Mouse (Mus musculus): ENCODE results near the gene Gm28035.

Gene Gm28035

DNA sequence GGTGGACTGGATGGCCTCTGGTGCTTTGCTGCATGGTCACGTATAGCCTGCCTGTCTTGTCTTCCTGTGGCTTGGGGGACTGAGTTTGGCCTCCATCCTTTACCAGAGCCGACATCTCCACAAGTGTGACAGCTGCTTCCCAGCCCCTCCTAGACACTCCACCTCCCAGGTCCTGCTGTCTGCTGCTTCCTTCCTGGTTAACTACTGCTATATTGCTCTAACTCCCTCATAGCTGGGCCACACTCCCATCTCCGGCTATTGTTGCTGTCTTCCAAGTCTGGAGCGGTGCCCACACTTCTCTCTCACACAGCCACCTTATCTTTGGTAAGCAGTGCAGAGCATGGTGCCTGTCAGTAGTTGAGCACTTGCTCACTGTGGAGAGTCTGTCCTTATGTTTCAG lies 590 bp upstream of the Gm28035 start:
- peak; percentile 39 for DNase-seq

DNA sequence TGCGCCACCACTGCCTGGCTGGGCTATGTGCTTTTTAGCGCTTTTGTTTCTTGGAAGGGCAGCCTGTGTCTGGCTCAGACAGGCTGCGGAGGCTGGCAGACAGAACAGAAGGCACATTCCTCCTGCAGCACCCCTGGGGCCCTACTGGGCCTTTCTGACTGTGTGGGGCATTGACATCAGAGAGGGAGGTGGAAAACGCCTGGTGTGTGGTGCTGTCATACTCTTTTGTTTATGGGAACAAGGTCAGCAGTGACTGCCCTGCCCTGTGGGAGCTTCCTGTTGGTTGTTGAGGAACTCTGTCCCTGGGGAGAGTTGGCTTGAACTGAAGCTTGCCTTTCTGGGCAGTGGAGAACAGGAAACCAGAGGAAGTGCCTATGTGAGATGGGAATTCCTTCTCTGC lies 2.1 kb downstream of the Gm28035 start:
- peak; percentile 82 for DNase-seq

DNA sequence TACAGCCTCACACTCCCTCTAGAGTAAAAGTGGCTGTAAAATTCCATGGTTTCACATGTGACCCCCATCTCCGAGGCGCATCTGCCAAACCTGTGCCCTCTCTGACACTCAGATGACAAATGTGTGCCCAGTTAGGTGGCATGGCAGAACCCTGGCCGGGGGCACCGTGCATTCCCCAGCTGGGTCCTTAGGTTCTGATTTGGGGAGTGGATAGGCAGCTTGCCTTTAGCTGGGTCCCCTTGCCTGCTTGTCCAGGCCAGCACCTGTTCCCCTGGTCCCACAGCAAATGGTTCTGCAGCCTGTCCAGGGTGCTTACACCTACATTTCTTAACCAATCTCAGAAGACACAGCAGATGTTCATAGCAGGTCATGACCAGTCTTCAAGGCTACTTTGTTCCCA lies 3.0 kb downstream of the Gm28035 start:
- DNase-seq: peak; percentile 25

DNA sequence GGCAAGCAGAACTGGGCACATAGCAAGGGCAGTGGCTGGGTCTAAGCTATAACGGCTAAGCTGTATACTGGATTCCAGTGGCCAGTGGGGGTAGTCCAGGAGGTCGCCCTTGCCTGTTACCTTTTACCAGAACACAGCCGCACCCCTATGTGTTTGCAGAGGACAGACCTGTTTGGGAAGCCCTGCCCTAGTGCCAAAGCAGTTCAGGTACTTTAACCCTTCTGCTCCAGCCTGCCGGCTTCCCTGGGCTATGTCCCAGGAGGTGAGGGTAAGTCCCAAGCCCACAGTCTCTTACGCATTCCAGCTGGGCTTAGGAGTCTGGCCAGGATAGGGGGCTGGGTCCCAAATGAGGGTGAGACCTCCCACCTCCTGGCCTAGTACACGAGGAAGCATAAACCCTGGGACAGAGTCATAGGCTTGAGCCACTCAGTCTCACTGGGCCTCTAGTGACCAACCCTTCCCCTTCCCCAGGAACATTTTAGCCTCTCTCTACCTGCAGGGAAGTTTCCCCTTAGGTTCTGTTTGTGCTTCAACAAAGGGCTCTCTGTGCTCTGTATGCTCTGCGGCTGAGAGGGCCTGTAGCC lies 4.3 kb downstream of the Gm28035 start:
- DNase-seq: peak; percentile 27

DNA sequence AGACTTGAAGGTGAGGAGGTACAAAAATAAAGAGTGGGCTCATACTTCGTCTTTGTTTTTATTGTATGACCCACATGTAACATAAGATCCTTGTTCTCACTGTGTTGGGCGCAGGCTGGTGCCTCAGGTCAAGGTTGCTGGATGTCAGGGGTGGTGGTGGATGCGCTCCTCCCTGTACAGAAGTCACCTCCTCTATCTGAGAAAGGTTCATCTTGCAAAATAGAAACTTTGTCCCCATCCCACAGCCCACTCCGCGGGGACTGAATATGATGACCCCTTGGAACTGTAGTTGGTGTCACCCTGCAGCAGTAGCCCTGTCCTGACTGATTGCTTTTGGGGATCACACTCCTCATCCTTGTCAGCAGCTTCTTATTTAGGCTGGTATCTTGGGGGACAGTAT lies 6.7 kb downstream of the Gm28035 start:
- DNase-seq: no peak

DNA sequence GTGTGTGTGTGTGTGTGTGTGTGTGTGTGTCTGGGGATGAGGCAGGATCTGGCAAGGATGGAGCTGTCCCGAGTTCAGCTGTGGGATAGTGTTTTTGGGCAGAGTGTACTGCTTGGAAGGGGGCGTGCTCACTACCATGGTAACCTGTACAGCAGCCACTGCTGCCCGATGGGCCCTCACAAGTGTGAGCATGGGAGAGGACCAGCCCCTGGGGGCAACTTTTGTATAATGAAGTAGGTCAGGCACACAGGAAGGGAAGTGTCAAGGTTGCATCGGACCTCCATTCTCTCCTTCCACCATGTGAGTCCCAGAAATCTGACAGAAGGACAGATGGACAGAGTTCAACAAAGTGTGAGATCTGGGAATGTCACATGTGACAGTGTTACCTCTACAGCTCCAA lies 7.3 kb downstream of the Gm28035 start:
- no peak for DNase-seq

DNA sequence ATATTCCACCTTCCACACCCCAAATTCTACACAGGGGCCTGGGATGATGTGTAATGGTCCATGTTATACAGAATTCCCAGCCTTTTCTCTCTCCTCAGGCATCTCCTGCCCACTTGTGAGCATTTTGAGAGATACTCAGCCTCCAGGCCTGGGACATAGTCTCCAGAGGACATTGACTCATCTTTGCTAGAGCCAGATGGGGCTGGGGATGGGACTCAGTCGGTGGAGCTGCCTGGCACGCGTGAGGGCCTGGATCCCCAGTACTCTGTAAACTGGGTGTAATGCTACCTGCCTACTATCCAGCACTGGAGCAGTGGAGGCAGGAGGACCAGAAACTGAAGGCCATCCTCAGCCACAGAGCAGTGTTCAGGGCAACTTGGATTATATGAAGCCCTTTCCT lies 8.8 kb downstream of the Gm28035 start:
- no peak for DNase-seq

DNA sequence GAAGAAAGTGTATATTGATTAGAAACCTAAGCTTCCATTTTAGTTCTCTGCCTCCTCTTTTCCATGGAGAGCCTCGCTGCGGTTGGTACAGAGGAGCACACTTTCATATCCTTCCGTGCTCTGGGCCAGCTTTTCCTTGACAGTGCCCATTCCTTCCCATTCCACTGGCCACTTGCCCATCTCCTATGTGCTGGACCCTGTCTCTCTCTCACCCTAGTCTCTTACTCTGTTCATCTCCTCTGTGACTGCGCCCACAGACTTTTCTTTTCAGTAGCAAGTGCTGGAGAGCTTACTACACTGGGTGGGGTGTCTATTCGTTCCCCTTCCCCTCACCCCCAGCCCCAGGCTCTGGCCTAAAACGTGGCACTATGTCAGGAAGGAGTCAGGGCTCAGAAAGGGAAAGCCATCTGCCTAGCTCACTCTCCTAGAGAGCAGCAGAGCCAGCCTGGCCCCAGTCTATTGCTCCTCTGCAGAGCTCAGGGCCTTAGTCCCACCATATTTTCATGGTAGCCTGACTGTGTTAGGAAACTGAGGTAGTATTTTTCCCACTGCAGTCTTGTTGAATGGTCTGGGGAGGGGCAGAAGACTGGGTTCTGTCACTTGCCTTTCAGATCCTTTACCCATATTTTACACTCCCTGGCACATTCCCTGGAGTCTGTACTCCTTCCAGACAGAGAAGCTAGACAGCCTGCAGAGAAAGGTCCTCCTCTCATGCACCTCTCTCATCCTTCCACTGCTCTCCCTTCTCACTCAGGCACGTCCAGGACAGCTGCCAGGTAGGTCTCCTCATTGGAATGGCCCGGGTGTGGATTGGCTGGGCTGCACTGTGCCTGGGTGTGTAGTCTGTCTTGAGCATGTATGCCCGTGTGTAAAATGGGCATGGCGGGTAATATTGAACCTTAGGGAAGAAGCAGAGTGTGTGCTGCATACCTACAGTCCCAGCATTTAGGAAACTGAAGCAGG lies 10.1 kb downstream of the Gm28035 start:
- DNase-seq: no peak

DNA sequence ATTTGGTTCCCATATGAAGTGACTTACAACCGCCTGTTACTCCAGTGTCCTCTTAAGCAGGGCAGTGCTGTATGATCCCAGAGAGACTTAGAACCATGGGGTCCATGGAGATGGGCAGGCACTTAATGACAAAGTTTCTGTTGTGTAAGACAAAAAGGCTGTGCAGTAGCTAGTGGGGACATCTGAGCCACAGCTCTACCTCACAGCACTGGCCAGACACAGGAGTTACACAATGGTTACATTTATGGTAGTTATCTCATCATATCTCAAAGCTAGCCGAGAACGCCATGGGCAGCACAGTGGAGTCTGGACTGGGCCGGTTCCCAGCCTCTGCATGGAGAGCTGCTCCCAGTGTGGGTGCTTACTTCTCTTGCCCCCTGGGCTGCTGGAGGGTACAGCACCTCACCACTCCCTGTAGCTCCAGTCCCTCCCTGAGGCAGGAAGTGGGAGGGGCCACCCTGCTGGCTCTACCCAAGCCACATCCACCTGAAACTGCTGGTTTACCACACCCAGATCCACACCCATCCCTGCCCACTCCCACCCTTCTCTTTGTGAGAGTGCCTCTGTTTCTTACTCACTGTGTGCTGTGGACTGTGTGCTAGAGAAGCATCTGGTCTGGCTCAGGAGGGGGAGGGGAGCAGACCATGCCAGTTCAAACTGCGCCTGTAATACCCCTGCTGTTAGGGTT lies 11.2 kb downstream of the Gm28035 start:
- no peak for DNase-seq

DNA sequence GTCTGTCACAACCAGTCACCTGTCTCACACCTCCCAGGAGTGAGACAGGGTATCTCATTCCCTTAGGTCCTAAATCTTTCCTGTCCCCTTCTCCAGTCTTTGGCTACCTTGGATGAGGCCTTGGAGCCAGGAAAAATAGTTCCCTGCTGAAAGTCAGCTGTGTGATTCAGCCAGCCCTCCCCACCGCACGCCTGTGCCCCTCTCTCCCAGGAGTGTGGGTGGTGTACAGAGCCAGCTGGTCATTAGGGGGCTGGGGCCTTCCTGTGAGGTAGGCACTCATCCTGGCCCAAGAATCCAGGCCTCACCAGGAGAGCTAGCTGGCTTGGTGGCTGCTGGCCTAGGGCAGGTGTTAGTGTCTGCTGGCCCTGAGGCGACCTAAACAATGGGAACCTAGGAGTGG lies 12.2 kb downstream of the Gm28035 start:
- DNase-seq: no peak

DNA sequence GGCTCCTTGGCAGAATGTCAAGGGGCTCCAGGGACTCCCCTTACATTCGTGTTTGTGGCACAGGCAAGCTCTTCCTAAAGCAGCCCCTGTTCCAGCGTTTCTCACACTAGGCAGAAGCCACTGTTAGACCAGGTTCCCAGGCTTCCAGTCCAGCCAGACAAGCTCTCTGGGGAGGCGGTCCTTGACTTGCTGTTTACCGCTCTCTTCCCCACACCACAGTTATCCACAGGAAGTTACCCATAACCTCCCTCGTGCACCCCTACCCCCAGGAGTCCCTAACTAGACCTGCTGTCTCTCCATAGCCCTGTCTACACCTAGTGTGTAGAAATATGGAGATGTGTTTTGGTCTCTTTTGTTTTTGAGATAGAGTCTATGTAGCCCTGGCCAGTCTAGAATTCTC lies 13.4 kb downstream of the Gm28035 start:
- no peak for DNase-seq

DNA sequence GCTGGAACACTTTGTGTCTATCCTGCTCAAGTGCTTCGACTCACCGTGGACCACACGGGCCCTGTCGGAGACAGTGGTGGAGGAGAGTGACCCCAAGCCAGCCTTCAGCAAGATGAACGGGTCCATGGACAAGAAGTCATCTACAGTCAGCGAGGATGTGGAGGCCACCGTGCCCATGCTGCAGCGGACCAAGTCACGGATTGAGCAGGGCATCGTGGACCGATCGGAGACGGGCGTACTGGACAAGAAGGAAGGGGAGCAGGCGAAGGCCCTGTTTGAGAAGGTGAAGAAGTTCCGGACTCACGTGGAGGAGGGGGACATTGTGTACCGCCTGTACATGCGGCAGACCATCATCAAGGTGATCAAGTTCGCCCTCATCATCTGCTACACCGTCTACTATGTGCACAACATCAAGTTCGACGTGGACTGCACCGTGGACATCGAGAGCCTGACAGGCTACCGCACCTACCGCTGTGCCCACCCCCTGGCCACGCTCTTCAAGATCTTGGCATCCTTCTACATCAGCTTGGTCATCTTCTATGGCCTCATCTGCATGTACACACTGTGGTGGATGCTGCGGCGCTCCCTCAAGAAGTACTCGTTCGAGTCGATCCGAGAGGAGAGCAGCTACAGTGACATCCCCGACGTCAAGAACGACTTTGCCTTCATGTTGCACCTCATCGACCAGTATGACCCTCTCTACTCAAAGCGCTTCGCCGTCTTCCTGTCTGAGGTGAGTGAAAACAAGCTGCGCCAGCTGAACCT lies 15.4 kb downstream of the Gm28035 start:
- DNase-seq: no peak

DNA sequence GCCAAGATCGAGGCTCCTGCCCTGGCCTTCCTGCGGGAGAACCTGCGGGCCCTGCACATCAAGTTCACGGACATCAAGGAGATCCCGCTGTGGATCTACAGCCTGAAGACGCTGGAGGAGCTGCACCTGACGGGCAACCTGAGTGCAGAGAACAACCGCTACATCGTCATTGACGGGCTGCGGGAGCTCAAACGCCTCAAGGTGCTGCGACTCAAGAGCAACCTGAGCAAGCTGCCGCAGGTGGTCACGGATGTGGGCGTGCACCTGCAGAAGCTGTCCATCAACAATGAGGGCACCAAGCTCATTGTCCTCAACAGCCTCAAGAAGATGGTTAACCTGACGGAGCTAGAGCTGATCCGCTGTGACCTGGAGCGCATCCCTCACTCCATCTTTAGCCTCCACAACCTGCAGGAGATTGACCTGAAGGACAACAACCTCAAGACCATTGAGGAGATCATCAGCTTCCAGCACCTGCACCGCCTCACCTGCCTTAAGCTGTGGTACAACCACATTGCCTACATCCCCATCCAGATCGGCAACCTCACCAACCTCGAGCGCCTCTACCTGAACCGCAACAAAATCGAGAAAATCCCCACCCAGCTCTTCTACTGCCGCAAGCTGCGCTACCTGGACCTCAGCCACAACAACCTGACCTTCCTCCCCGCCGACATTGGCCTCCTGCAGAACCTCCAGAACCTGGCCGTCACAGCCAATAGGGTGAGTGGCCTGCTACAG lies 16.4 kb downstream of the Gm28035 start:
- DNase-seq: peak; percentile 21

DNA sequence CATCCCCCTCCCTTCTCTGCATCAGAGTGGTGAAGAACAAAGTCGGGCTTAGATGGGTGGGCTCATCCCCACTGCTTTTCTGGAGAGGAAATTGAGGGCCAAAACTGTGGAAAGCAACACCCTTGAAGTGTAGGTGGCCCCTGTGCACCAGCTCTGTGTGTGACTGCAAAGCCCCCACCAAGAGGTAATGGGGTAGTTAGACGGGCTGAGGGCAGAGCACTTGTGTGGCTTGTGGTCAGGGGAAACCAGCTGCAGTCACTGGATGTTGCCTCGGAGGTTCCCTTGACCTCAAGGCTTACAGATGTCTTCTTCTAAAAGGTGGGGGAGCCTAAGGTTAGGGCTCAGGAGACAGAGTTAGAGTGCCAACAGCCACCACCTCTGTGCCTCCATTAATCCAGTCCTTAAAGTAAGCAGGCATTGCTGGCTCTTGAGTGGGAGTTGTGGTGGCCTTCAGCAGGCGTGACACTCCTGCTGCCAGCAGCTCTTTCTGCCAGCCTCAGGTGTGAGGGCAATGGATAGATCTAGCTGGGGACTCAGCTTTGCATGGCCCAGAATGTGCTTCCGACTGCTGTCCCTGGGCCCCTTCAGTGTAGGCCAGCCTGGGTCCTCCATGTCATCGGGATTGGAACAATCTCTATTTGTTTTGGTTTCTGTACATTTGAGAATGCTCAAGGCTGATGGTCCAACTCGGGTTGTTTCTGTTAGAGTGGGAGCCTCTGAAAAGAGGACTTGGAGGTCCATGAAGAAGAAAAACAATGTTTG lies 17.5 kb downstream of the Gm28035 start:
- no peak for DNase-seq

DNA sequence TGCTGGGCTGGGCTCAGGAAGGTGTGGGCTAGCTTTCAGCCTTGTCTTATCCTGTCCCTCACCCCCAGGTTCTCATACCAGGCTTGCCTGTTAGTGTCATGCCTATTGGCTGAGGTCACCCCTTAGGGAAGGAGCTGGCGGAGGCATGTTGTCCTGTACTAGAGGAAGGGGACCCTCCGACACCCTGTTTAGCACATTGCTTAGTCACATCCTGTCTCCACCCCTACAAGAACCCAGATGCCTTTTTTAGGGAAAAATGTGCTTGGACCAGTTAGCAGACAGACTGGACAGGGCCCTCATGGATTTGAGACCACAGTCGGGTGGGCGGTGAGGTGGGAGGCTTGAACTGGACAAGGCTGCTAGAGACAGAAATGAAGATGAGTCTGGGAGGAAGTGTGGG lies 18.2 kb downstream of the Gm28035 start:
- DNase-seq: no peak

DNA sequence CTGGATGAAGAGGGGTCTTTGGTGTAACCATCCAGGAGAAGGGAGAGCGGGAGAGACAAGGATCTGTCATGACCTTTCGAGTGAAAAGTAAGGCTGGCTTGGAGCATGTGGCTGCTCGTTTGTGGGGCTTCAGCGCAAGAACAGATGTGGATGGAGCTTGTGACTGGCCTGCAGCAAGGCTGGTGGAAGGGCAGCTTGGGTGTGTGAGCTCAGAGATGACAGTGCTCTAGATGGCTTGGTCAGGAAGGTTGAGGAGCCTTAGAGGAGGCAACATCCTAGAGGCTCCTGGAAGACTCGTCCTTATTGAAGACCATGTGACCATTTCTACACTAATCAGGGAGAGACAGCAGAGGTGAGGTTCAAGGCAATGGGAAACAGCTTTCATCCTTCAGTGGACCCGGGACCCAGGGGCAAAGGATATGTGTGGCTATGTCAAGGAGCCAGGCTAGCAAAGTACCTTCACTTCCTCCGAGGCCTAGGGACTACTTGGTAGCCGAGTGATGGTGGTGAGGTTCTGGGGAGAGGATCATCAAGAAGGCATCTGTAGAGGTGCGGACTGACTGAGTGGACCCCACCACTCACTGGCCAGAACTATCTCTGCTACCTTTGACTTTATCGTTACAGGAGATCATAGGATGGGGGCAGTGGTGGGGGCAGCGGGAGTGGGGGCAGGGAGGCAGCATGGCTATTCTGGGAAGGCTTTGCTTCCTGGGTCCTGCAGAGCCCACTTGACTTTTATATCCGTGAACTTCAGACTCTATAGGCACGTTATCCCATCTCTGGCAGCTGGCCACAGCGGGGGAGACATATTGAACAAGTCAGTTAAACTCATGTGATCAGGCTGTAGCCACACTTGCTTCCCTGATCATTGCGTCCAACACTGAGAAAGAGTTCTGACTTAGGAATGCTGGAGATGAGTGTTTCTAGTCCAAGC lies 19.0 kb downstream of the Gm28035 start:
- no peak for DNase-seq

DNA sequence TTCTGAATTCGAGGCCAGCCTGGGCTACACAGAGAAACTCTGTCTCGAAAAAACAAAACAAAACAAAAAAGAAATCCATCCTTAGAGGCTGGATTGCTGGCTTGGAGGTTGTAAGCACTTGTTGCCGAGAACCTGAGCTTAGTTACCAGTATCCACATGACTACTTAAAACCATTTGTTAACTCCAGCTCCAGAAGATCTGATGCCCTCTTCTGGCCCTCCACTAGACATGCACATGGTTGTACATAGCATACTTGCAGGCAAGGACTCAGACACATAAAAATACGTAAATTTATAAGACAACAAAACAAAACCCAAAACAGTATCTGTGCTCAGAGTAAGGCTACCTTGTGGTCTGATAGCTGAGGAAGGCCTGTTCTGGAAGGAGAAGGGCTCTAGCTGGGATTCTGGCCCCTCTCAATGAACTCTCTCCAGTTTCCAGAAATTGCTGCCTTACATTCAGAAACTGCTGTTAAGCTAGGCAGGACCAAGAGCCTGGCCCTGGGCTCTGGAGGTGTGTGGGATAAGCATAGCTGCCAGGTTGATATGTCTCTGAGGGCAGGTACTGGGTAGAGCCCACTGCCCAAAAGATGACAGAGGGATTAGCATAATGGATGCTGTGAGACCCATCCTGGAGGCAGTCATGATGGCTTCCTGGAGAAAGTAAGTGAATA lies 20.8 kb downstream of the Gm28035 start:
- no peak for DNase-seq

DNA sequence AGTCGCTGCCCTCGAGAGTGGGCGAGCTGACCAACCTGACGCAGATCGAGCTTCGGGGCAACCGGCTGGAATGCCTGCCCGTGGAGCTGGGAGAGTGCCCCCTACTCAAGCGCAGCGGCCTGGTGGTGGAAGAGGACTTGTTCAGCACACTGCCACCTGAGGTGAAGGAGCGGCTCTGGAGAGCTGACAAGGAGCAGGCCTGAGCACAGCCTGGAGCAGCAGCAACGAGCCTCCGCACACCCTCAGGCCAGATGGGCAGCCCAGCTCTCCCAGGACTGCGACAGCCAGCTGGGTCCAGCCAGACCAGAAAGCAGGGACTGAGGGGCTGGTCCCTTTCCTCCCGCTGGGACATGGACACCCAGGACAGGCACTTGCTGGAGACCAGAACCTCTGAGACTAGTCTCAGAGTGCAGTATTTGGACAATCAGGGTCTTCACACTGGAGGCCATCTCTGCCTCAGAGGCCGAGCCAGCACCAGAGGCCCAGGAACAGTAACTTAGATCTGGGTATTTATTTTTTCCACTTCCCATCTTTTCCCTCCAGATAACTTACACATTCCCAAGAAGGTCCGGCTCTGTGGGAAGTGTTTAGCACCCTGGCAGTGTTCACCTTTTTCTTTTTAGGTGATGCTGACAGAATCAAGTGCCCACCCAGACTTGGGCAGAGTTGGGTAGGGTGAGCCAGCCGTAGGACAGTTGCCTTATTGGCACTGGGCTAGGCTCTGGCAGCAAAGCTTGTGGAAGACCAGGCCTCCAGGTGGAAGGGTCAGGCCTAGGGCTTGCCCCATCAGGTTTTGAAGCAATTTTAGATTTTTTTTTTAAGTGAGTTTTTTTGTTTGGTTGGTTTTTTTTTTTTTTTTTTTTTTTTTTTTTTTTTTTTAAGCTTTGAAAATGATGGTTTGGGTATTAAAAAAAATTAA lies 21.8 kb downstream of the Gm28035 start:
- no peak for DNase-seq

Measured in cerebellum, adult 9-11 months (tissue).